In genomic region chr10:95407541-95408160, GRCm38 (mm10) we compare ENCODE assay signal across 19 mouse cellular contexts.
"Had no signal": no experiment of that assay in that cellular context is flagged by ENCODE, and none has a peak within 500 bp of the region (broad histone marks: within the 10 kb centered on the region; RNA-seq: fewer than 3 reads in every experiment).

No protein-coding gene starts in this region.

- ATAC-seq: inflammation-experienced regulatory T-cells, adult 6 months; intestine, embryonic 16.5 days; midbrain, embryonic 13.5 days had no signal

- H3K4me1 ChIP-seq: liver, embryonic 13.5 days; midbrain, embryonic 13.5 days had no signal

- H3K27ac ChIP-seq: left cerebral cortex, adult 2 months; liver, embryonic 13.5 days; macrophage; midbrain, embryonic 13.5 days; neural tube, embryonic 12.5 days; neural tube, embryonic 15.5 days; stomach, postnatal 0 days had no signal

- H3K27me3 ChIP-seq: midbrain, embryonic 13.5 days; neural tube, embryonic 12.5 days; neural tube, embryonic 15.5 days had no signal

- H3K36me3 ChIP-seq: liver, embryonic 13.5 days had no signal

- H3K4me3 ChIP-seq: left cerebral cortex, adult 2 months; liver, embryonic 13.5 days; midbrain, embryonic 13.5 days; neural tube, embryonic 12.5 days; neural tube, embryonic 15.5 days had no signal

- H3K4me2 ChIP-seq: liver, embryonic 13.5 days; midbrain, embryonic 13.5 days; neural tube, embryonic 12.5 days; neural tube, embryonic 15.5 days had no signal

- H3K9me3 ChIP-seq: liver, embryonic 13.5 days; midbrain, embryonic 13.5 days; neural tube, embryonic 12.5 days; neural tube, embryonic 15.5 days had no signal

- H3K9ac ChIP-seq: liver, embryonic 13.5 days; midbrain, embryonic 13.5 days; neural tube, embryonic 12.5 days; neural tube, embryonic 15.5 days had no signal

- DNase-seq: kidney, adult 18-20 months; kidney, adult 9 months; kidney, postnatal 14 days; layer of hippocampus, postnatal 36 days; liver, embryonic 13.5 days; right cerebral cortex, adult 18-20 months; right cerebral cortex, postnatal 14 days; right cerebral cortex, postnatal 4 days; thymus, adult 2 months; thymus, postnatal 14 days; thymus, postnatal 4 days had no signal
